Mouse (Mus musculus) neural tube, embryonic 10.5 days (tissue): ENCODE results near the gene Mmp21.
A peak's percentile ranks its signal among the peaks of the same experiment; 100 is the strongest.

Experiments used
- DNase-seq: peaks from one replicate; pipeline ENCODE4 v3.0.0-alpha.2; 2017; ENCODE audit warnings: low spot score; ENCODE audit errors: extremely low spot score

Mmp21 gene

GRCm38 (mm10) chr7:133662467-133662866, 17.4 kb downstream of the Mmp21 start:
- DNase-seq, result no peak

- DNase-seq, result no peak
These were observed 34.1 kb downstream of the Mmp21 start for GRCm38 (mm10) chr7:133645716-133646115.

GRCm38 (mm10) chr7:133638821-133639220, 41.0 kb downstream of the Mmp21 start:
- DNase-seq, result no peak

GRCm38 (mm10) chr7:133638306-133638705, 41.6 kb downstream of the Mmp21 start:
- no peak for DNase-seq

- peak; percentile 99 for DNase-seq
These were observed 42.2 kb downstream of the Mmp21 start, which contains the start of gene Edrf1 for GRCm38 (mm10) chr7:133637361-133638305. Edrf1 (plus strand) TSS chr7:133637543.

GRCm38 (mm10) chr7:133636738-133637352, 43.0 kb downstream of the Mmp21 start:
- peak; percentile 88 for DNase-seq

- DNase-seq, result peak; percentile 22
These were observed 44.8 kb downstream of the Mmp21 start for GRCm38 (mm10) chr7:133634932-133635650.

- DNase-seq, result peak; percentile 65
These were observed 47.4 kb downstream of the Mmp21 start for GRCm38 (mm10) chr7:133632476-133632875.

GRCm38 (mm10) chr7:133630821-133631220, 49.0 kb downstream of the Mmp21 start:
- no peak for DNase-seq

- DNase-seq, result no peak
These were observed 52.5 kb downstream of the Mmp21 start for GRCm38 (mm10) chr7:133627184-133627936.
